Mouse (Mus musculus) liver, embryonic 14.5 days (tissue): Measurements from ENCODE around the gene Cd47. TPM values are rescaled to one million over a fixed set of nuclear protein-coding genes. Genes with fewer than 3 reads are reported as not detected.

Experiments used
- ATAC-seq: fragments of 200-750 bp; cut with Nextera tagmentation; 2 replicates; pipeline ENCODE4 v1.8.0; 2017; ENCODE audit warnings: moderate number of reproducible peaks, mild to moderate bottlenecking, moderate library complexity; ENCODE audit not compliant: insufficient read depth
- DNase-seq, 3 experiments: peaks; one replicate each; pipeline ENCODE4 v3.0.0-alpha.2; 2012 to 2013; ENCODE audit warnings: low read depth in 3 of 3, low spot score in 3 of 3
- H3K27ac ChIP-seq: fragments of 300-500 bp; sonication (generic); 2 replicates; pipeline ENCODE4 v1.5.1; 2014; ENCODE audit warnings: moderate library complexity, mild to moderate bottlenecking, control low read depth, inconsistent platforms
- H3K27me3 ChIP-seq: fragments of 300-500 bp; sonication (generic); 2 replicates; pipeline ENCODE4 v1.6.1; 2014; ENCODE audit warnings: mild to moderate bottlenecking, low read length, moderate library complexity; ENCODE audit not compliant: control insufficient read depth, insufficient read depth
- H3K36me3 ChIP-seq: fragments of 300-500 bp; sonication (generic); replicated peaks from 2 replicates; pipeline ENCODE4 v1.6.1; 2014; ENCODE audit warnings: low read depth; ENCODE audit not compliant: control insufficient read depth, insufficient read depth
- H3K4me1 ChIP-seq, 2 experiments: fragments of 200-500 bp in 1 of 2; fragments of 300-500 bp in 1 of 2; sonication (generic) in 1 of 2; replicated peaks; 2 replicates each; pipeline ENCODE4 v1.6.1; 2012 to 2014; ENCODE audit warnings: antibody characterized with exemption in 1 of 2, inconsistent platforms in 1 of 2, low read length in 1 of 2; ENCODE audit not compliant: control insufficient read depth in 2 of 2, insufficient read depth in 2 of 2
- H3K4me2 ChIP-seq: fragments of 300-500 bp; sonication (generic); 2 replicates; pipeline ENCODE4 v1.6.1; 2014; ENCODE audit warnings: low read depth, mild to moderate bottlenecking, control low read depth, moderate library complexity
- H3K4me3 ChIP-seq, 2 experiments: fragments of 200-500 bp in 1 of 2; fragments of 300-500 bp in 1 of 2; sonication (generic) in 1 of 2; 2 replicates each; pipeline ENCODE4 v1.5.1; 2012 to 2014; ENCODE audit warnings: low read depth in 2 of 2, low read length in 2 of 2, mild to moderate bottlenecking in 2 of 2, control low read depth in 1 of 2, inconsistent platforms in 1 of 2, moderate library complexity in 1 of 2; ENCODE audit not compliant: insufficient read depth in 1 of 2
- H3K9ac ChIP-seq: fragments of 300-500 bp; sonication (generic); replicated peaks from 2 replicates; pipeline ENCODE4 v1.6.1; 2014; ENCODE audit warnings: mild to moderate bottlenecking, control low read depth, moderate library complexity
- H3K9me3 ChIP-seq: fragments of 300-500 bp; sonication (generic); 2 replicates; pipeline ENCODE4 v1.6.1; 2016; ENCODE audit warnings: low read length, mixed read lengths; ENCODE audit not compliant: control insufficient read depth
- CTCF ChIP-seq: IDR thresholded peaks from 2 replicates; pipeline ENCODE4 v1.5.1; 2016; ENCODE audit warnings: antibody characterized with exemption, low read depth, control low read depth
- EP300 ChIP-seq: IDR thresholded peaks from 2 replicates; pipeline ENCODE4 v1.6.1; 2016; ENCODE audit warnings: antibody characterized with exemption, low read depth
- WGBS: fragments of 180-500 bp; shearing (Covaris S2); extraction: QIAGEN DNeasy Blood & Tissue Kit; methylation state at CpG from one replicate; pipeline ENCODE4 v1.1.7; 2014; ENCODE audit not compliant: insufficient replicate concordance; 5-methylcytosine and 5-hydroxymethylcytosine counted together
- polyA plus RNA-seq, 2 experiments: library from polyadenylated mRNA; depleted of rRNA in 1 of 2; stranded (reverse) in 1 of 2; unstranded in 1 of 2; fragments of >200 nt; fragmentation: Nextera tagmentation in 1 of 2; extraction: Ambion mirVana in 1 of 2; gene quantifications; 2 replicates each; pipeline versions ENCODE4 v1.2.1 to v1.2.3; 2012 to 2014

Cd47 gene
- polyA plus RNA-seq, 2 experiments = 82.5 to 331 TPM

DNA sequence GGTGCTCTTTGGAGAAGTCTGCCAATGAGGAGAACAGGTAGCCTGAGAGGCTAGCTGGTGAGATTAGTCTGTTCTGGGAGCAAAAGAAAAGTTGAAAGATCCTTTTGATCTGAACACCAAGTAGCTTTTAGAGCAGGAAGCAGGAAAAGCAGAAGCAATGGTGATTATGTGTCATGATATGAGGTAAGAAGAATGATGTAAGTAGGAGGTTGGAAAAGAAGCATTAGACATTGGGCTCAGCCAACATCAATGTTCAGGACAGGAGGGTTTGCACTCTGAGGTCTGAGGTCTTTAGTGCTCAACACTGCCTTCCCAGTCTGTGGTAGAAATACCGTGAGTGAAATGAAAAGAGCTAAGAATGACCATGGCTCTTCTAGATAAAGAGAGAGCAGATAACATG lies 143.4 kb downstream of the Cd47 start:
- Histone ChIP-seq H3K36me3 (no peaks in the 10 kb centered on the region), H3K27me3 (no peaks in the 10 kb centered on the region), H3K9me3 (no peaks in the 10 kb centered on the region), H3K9ac (no peak overlapping the region), H3K4me1 (no peaks in the 10 kb centered on the region), H3K27ac (no peak overlapping the region), H3K4me2 (no peak overlapping the region), H3K4me3 (no peak overlapping the region)
- no peak for TF ChIP-seq EP300
- TF ChIP-seq CTCF = no peak
- DNase-seq = no peak
- ATAC-seq = no peak
- 22% methylated on average over 1 of the region's 1 CpGs for WGBS

DNA sequence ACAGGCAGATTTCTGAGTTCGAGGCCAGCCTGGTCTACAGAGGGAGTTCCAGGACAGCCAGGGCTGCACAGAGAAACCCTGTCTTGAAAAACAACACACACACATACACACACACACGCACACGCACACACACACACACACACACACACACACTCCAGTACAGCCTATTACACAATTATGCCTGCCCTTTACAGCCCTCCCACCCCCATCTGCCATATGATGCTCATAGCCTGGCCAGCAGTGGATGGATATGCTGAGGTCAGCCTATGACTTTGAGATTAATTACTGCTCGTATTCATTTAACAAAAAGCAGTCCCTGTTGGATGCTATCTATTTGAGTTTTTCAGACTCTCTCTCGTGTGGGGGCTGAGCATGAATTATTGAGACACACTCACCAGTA lies 144.8 kb downstream of the Cd47 start:
- no peak for ATAC-seq
- no peak overlapping the region for H3K9ac ChIP-seq

DNA sequence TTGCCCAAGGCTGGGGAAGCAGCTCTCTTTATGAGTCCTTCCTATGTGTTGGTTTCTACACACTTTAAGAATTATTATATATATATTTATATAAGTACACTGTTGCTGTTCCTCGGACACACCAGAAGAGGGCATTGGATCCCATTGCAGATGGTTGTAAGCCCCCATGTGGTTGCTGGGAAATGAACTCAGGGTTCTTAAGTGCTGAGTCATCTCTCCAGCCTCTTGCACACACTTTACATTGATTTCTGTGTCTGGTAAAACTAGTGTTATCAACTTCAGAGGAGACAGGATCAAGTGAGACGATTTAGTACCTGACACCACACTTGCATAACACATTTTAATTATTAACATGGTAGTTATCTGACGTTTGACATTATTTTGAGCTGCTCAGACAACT lies 146.7 kb downstream of the Cd47 start:
- Histone ChIP-seq H3K4me2 (no peak overlapping the region), H3K27me3 (no peaks in the 10 kb centered on the region), H3K36me3 (no peaks in the 10 kb centered on the region), H3K4me3 (no peak overlapping the region), H3K27ac (no peak overlapping the region), H3K4me1 (peaks cover 0 to 4% of the 10 kb centered on the region in 2 experiments; a peak in 1 of 4 replicates), H3K9me3 (no peaks in the 10 kb centered on the region), H3K9ac (no peak overlapping the region)
- DNase-seq (no peak), ATAC-seq (no peak)
- no peak for TF ChIP-seq EP300
- 0 out of 2 replicates have a peak, but pooled peaks have one; percentile 25 for TF ChIP-seq CTCF
- WGBS = 50% methylated on average over 3 of the region's 3 CpGs

More for the DNA sequence above, 144.8 kb downstream of the Cd47 start:
- Histone ChIP-seq H3K36me3 (no peaks in the 10 kb centered on the region), H3K9me3 (no peaks in the 10 kb centered on the region), H3K4me2 (no peak overlapping the region), H3K27ac (no peak overlapping the region), H3K4me3 (no peak overlapping the region), H3K4me1 (no peaks in the 10 kb centered on the region), H3K27me3 (no peaks in the 10 kb centered on the region)
- no peak for TF ChIP-seq EP300
- TF ChIP-seq CTCF = no peak
- DNase-seq = no peak
- 70% methylated on average over 5 of the region's 5 CpGs for WGBS

GRCm38 (mm10) chr16:49947610-49948009 lies 147.3 kb downstream of the Cd47 start:
- 76% methylated on average over 7 of the region's 7 CpGs for WGBS
- H3K4me3 ChIP-seq = no peak overlapping the region
- no peaks in the 10 kb centered on the region for H3K27me3 ChIP-seq
- no peak for DNase-seq
- H3K9ac ChIP-seq = no peak overlapping the region
- no peak overlapping the region for H3K4me2 ChIP-seq
- no peak overlapping the region for H3K27ac ChIP-seq
- H3K36me3 ChIP-seq = no peaks in the 10 kb centered on the region
- no peaks in the 10 kb centered on the region for H3K9me3 ChIP-seq
- no peak for TF ChIP-seq EP300
- no peak for TF ChIP-seq CTCF
- no peak for ATAC-seq
- H3K4me1 ChIP-seq = peaks cover 0 to 4% of the 10 kb centered on the region in 2 experiments; a peak in 1 of 4 replicates

DNA sequence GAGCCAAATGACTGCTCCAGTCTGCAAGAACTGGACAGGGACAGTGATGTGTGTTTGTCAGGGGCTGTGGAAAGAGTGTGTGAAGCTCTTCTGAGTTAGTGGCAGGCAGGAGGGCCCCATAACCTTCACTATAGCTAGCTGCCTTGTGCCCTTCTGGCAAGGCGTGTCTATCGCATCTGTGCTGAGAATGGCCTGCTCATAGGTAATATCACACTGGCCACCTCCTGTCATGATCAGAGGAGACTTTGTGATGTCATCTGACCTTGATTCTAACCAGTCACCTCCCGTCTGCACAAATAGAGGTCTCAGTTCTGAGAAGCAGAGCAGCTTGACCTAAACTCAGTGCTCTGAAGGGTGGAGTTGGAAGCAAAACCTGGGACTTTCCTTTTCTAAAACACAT lies 148.0 kb downstream of the Cd47 start:
- ATAC-seq = no peak
- WGBS = 61% methylated on average over 3 of the region's 3 CpGs
- Histone ChIP-seq H3K4me2 (no peak overlapping the region), H3K27ac (no peak overlapping the region), H3K4me1 (peaks cover 0 to 4% of the 10 kb centered on the region in 2 experiments; a peak in 1 of 4 replicates), H3K9ac (no peak overlapping the region), H3K27me3 (no peaks in the 10 kb centered on the region), H3K9me3 (no peaks in the 10 kb centered on the region), H3K36me3 (no peaks in the 10 kb centered on the region), H3K4me3 (no peak overlapping the region)
- DNase-seq = no peak
- TF ChIP-seq EP300 (no peak), CTCF (no peak)
